Mouse (Mus musculus) hindbrain, embryonic 11.5 days (tissue): Measurements from ENCODE around the gene Snn. TPM values are rescaled to one million over a fixed set of nuclear protein-coding genes. Genes with fewer than 3 reads are reported as not detected.

ENCODE experiments used
- ATAC-seq: fragments of 200-750 bp; cut with Nextera tagmentation; 2 replicates; pipeline ENCODE4 v1.8.0; 2017; ENCODE audit warnings: mild to moderate bottlenecking, moderate TSS enrichment, moderate library complexity; ENCODE audit not compliant: low FRiP score
- DNase-seq: peaks from one replicate; pipeline ENCODE4 v3.0.0-alpha.2; 2015; ENCODE audit warnings: low spot score
- H3K27ac ChIP-seq: fragments of 300-500 bp; sonication (generic); 2 replicates; pipeline ENCODE4 v1.5.1; 2014; ENCODE audit warnings: mild to moderate bottlenecking, low read depth, low read length
- H3K27me3 ChIP-seq: fragments of 300-500 bp; sonication (generic); 2 replicates; pipeline ENCODE4 v1.6.1; 2014; ENCODE audit warnings: mild to moderate bottlenecking, low read length, moderate library complexity, mixed read lengths; ENCODE audit not compliant: control insufficient read depth, insufficient read depth
- H3K36me3 ChIP-seq: fragments of 300-500 bp; sonication (generic); 2 replicates; pipeline ENCODE4 v1.6.1; 2014; ENCODE audit warnings: mild to moderate bottlenecking, low read length, moderate library complexity, mixed read lengths; ENCODE audit not compliant: control insufficient read depth, insufficient read depth
- H3K4me1 ChIP-seq: fragments of 300-500 bp; sonication (generic); replicated peaks from 2 replicates; pipeline ENCODE4 v1.6.1; 2014; ENCODE audit warnings: low read length, mixed read lengths; ENCODE audit not compliant: control insufficient read depth, insufficient read depth
- H3K4me2 ChIP-seq: fragments of 300-500 bp; sonication (generic); replicated peaks from 2 replicates; pipeline ENCODE4 v1.6.1; 2014; ENCODE audit warnings: mild to moderate bottlenecking, low read depth, low read length
- H3K4me3 ChIP-seq: fragments of 300-500 bp; sonication (generic); 2 replicates; pipeline ENCODE4 v1.5.1; 2014; ENCODE audit warnings: low read depth, low read length
- H3K9ac ChIP-seq: fragments of 300-500 bp; sonication (generic); 2 replicates; pipeline ENCODE4 v1.6.1; 2014; ENCODE audit warnings: low read depth, low read length
- H3K9me3 ChIP-seq: fragments of 300-500 bp; sonication (generic); 2 replicates; pipeline ENCODE4 v1.6.1; 2016; ENCODE audit warnings: low read length; ENCODE audit not compliant: control insufficient read depth
- WGBS: fragments of 180-500 bp; shearing (Covaris S2); extraction: QIAGEN DNeasy Blood & Tissue Kit; methylation state at CpG from one replicate; pipeline ENCODE4 v1.1.7; 2014; 5-methylcytosine and 5-hydroxymethylcytosine counted together
- polyA plus RNA-seq: library from polyadenylated mRNA; unstranded; fragments of >200 nt; fragmentation: Nextera tagmentation; extraction: Ambion mirVana; gene quantifications from 2 replicates; pipeline ENCODE4 v1.2.1, GENCODE M21; 2014

Gene Snn
- polyA plus RNA-seq, 1 experiment from 2014 or later: 96.5 TPM

DNA sequence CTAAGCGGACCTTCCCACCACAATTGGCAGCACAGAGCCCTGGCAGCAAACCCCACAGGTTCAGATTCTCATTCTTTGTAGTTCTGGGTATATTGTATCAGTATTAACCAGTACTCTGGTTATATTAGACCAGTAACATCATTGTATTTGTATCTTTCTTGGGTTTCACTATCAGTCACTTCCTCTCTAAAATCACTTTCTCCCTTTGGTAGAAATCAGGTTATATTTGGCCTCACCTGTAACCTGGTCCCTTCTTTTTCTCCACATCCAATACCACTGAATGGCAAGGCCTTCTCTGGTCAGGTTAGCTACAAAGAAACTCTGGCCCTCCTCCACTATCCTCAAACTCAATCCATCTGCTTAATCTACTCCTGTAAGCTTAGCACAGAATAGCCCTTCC, 44.2 kb downstream of the Snn start:
- no peaks in the 10 kb centered on the region for H3K27me3 ChIP-seq
- H3K4me2 ChIP-seq: no peak overlapping the region
- H3K27ac ChIP-seq: no peak overlapping the region
- no peaks in the 10 kb centered on the region for H3K9me3 ChIP-seq
- no peak for ATAC-seq
- H3K4me1 ChIP-seq: no peaks in the 10 kb centered on the region
- no peak overlapping the region for H3K4me3 ChIP-seq
- no peak for DNase-seq
- no peaks in the 10 kb centered on the region for H3K36me3 ChIP-seq
- H3K9ac ChIP-seq: no peak overlapping the region
- 75% methylated on average over 1 of the region's 1 CpGs for WGBS

DNA sequence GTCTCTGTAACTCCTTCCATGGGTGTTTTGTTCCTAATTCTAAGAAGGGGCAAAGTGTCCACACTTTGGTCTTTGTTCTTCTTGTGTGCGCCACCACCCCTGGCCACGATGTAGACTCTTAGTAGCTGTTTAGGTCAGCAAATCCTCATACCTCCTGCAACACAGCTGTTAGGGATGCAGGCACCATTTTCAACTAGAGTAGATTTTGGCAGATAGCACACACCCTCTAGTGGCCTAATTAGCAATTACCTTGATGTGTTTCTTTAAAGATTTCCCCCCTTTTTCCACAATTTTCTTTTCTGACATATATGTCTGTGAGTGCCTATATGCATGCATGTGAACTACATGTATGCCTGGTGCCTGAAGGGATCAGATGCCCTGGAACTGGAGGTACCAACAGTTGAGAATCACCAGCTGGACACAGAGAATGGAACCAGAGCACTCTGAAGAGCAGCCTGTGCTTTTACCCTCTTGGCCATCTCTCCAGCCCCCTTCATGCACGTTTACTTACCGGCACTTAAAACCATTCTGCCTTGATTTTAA, 48.5 kb downstream of the Snn start:
- Histone ChIP-seq H3K36me3 (no peaks in the 10 kb centered on the region), H3K4me2 (no peak overlapping the region), H3K27ac (no peak overlapping the region), H3K9ac (no peak overlapping the region), H3K4me1 (no peaks in the 10 kb centered on the region), H3K27me3 (no peaks in the 10 kb centered on the region), H3K9me3 (no peaks in the 10 kb centered on the region), H3K4me3 (no peak overlapping the region)
- DNase-seq (peak; percentile 46), ATAC-seq (no peak)
- 76% methylated on average over 4 of the region's 4 CpGs for WGBS

DNA sequence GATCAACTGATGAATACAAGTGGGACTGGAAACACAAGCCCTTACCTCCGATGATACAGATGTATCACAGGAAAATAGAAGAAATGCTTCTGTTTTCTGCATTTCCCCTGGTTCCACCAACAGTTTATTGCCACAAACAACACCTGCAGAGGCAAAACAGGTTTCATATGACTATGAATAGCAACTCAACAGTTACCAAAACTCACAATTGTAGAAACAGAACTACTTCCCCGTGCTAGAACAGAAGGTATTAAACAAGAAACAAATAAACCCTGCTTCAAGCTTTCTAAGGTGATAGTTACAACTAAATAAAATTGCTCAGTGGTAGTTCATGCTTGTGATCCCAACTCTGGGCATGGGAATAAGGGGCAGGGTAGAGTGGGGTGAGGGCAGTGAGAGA, 61.9 kb downstream of the Snn start:
- WGBS: 93% methylated on average over 2 of the region's 2 CpGs
- H3K4me3 ChIP-seq: no peak overlapping the region
- H3K36me3 ChIP-seq: no peaks in the 10 kb centered on the region
- ATAC-seq: no peak
- H3K9me3 ChIP-seq: no peaks in the 10 kb centered on the region
- H3K27ac ChIP-seq: no peak overlapping the region
- H3K27me3 ChIP-seq: no peaks in the 10 kb centered on the region
- no peaks in the 10 kb centered on the region for H3K4me1 ChIP-seq
- H3K9ac ChIP-seq: no peak overlapping the region
- no peak for DNase-seq
- H3K4me2 ChIP-seq: no peak overlapping the region

DNA sequence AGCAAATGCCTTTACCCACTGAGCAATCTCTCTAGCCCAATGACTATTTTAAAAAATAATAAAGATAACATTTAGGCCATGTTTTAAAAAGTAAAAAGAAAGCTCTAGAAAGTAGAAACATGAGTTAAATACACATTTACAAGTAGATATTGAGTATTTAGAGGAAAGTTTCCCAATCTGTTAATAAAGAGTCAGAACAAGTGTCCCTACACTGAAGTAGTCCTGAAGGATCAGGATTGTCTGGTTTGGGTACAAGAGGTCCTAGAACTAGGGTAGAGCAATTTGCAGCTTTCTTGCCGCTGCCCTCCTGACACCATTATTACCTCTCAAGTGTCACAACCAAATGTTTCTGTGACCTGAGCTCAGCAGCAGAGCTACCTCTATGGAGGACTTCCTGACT, 63.4 kb downstream of the Snn start:
- Histone ChIP-seq H3K4me1 (no peaks in the 10 kb centered on the region), H3K9me3 (no peaks in the 10 kb centered on the region), H3K9ac (no peak overlapping the region), H3K27me3 (no peaks in the 10 kb centered on the region), H3K4me2 (no peak overlapping the region), H3K4me3 (no peak overlapping the region), H3K27ac (no peak overlapping the region), H3K36me3 (no peaks in the 10 kb centered on the region)
- ATAC-seq: no peak
- 96% methylated on average over 1 of the region's 1 CpGs for WGBS
- no peak for DNase-seq

Other genes starting within 250 kb of the Snn start
- not detected in 2 replicates for gene Gm11172, start 248.0 kb upstream of the Snn start, polyA plus RNA-seq
- gene Rmi2, start 225.9 kb upstream of the Snn start, polyA plus RNA-seq: 1.8 and 2.6 TPM in 2 replicates
- 71.4 and 71.6 TPM in 2 replicates for gene Litaf, start 5.2 kb downstream of the Snn start, polyA plus RNA-seq
- gene Txndc11, start 73.7 kb downstream of the Snn start, polyA plus RNA-seq: 31.3 and 33.4 TPM in 2 replicates
- gene Zc3h7a, start 115.4 kb downstream of the Snn start, polyA plus RNA-seq: 104 and 113 TPM in 2 replicates
- 245 and 259 TPM in 2 replicates for gene Rsl1d1, start 142.4 kb downstream of the Snn start, polyA plus RNA-seq
- 87.4 and 94.3 TPM in 2 replicates for gene Gspt1, start 193.4 kb downstream of the Snn start, polyA plus RNA-seq